Mouse (Mus musculus): ENCODE measurements around the gene Maco1. TPM values are rescaled to one million over a fixed set of nuclear protein-coding genes. Genes with fewer than 3 reads are reported as not detected.

Maco1 gene
- polyA plus RNA-seq, 1 experiment: 12.0 TPM

- H3K27ac ChIP-seq (ENCODE audit: control insufficient read depth, insufficient read depth, low read length): no peak overlapping the region
- H3K27me3 ChIP-seq (ENCODE audit: control insufficient read depth, insufficient read depth, low read length): no peaks in the 10 kb centered on the region; the same call in 1 of the 2 replicates
- no peak for TF ChIP-seq CTCF (IDR thresholded peaks at IDR 0.05; ENCODE audit: borderline replicate concordance, control insufficient read depth, extremely low read depth, insufficient read depth, low read length, poor library complexity)
- TF ChIP-seq POLR2A (IDR thresholded peaks at IDR 0.05; ENCODE audit: control insufficient read depth, extremely low read depth, insufficient read depth, low read length, poor library complexity): no peak
- WGBS: 46% methylated on average over 16 of the region's 16 CpGs
- no peak for DNase-seq
- no peaks in the 10 kb centered on the region for H3K4me1 ChIP-seq (replicated peaks; ENCODE audit: control insufficient read depth, insufficient read depth, low read length)
- no peak overlapping the region for H3K4me3 ChIP-seq (ENCODE audit: control insufficient read depth, insufficient read depth, low read length)
- no peaks in the 10 kb centered on the region for H3K36me3 ChIP-seq (ENCODE audit: control insufficient read depth, insufficient read depth, low read length)
These were observed 16.1 kb upstream of the Maco1 start for GRCm38 (mm10) chr4:134869068-134869730.

GRCm38 (mm10) chr4:134868490-134868889 is 15.3 kb upstream of the Maco1 start:
- WGBS: 51% methylated on average over 9 of the region's 9 CpGs
- H3K27me3 ChIP-seq (ENCODE audit: control insufficient read depth, insufficient read depth, low read length): no peaks in the 10 kb centered on the region; the same call in 1 of the 2 replicates
- no peak for DNase-seq
- no peaks in the 10 kb centered on the region for H3K4me1 ChIP-seq (replicated peaks; ENCODE audit: control insufficient read depth, insufficient read depth, low read length)
- H3K36me3 ChIP-seq (ENCODE audit: control insufficient read depth, insufficient read depth, low read length): no peaks in the 10 kb centered on the region
- no peak overlapping the region for H3K4me3 ChIP-seq (ENCODE audit: control insufficient read depth, insufficient read depth, low read length)
- no peak for TF ChIP-seq POLR2A (IDR thresholded peaks at IDR 0.05; ENCODE audit: control insufficient read depth, extremely low read depth, insufficient read depth, low read length, poor library complexity)
- TF ChIP-seq CTCF (IDR thresholded peaks at IDR 0.05; ENCODE audit: borderline replicate concordance, control insufficient read depth, extremely low read depth, insufficient read depth, low read length, poor library complexity): no peak
- no peak overlapping the region for H3K27ac ChIP-seq (ENCODE audit: control insufficient read depth, insufficient read depth, low read length)

- Histone ChIP-seq H3K27ac (ENCODE audit: control insufficient read depth, insufficient read depth, low read length) (no peak overlapping the region), H3K4me1 (replicated peaks; ENCODE audit: control insufficient read depth, insufficient read depth, low read length) (no peaks in the 10 kb centered on the region), H3K36me3 (ENCODE audit: control insufficient read depth, insufficient read depth, low read length) (no peaks in the 10 kb centered on the region), H3K4me3 (ENCODE audit: control insufficient read depth, insufficient read depth, low read length) (no peak overlapping the region), H3K27me3 (ENCODE audit: control insufficient read depth, insufficient read depth, low read length) (no peaks in the 10 kb centered on the region; the same call in 1 of the 2 replicates)
- TF ChIP-seq CTCF (IDR thresholded peaks at IDR 0.05; ENCODE audit: borderline replicate concordance, control insufficient read depth, extremely low read depth, insufficient read depth, low read length, poor library complexity) (no peak), POLR2A (IDR thresholded peaks at IDR 0.05; ENCODE audit: control insufficient read depth, extremely low read depth, insufficient read depth, low read length, poor library complexity) (no peak)
- 90% methylated on average over 10 of the region's 10 CpGs for WGBS
- no peak for DNase-seq
These were observed 14.9 kb upstream of the Maco1 start for GRCm38 (mm10) chr4:134868065-134868464.

GRCm38 (mm10) chr4:134867661-134868060 is 14.5 kb upstream of the Maco1 start:
- no peaks in the 10 kb centered on the region; the same call in 1 of the 2 replicates for H3K27me3 ChIP-seq (ENCODE audit: control insufficient read depth, insufficient read depth, low read length)
- H3K36me3 ChIP-seq (ENCODE audit: control insufficient read depth, insufficient read depth, low read length): no peaks in the 10 kb centered on the region
- H3K4me3 ChIP-seq (ENCODE audit: control insufficient read depth, insufficient read depth, low read length): no peak overlapping the region
- 88% methylated on average over 8 of the region's 8 CpGs for WGBS
- TF ChIP-seq POLR2A (IDR thresholded peaks at IDR 0.05; ENCODE audit: control insufficient read depth, extremely low read depth, insufficient read depth, low read length, poor library complexity) (no peak), CTCF (IDR thresholded peaks at IDR 0.05; ENCODE audit: borderline replicate concordance, control insufficient read depth, extremely low read depth, insufficient read depth, low read length, poor library complexity) (no peak)
- H3K4me1 ChIP-seq (replicated peaks; ENCODE audit: control insufficient read depth, insufficient read depth, low read length): no peaks in the 10 kb centered on the region
- H3K27ac ChIP-seq (ENCODE audit: control insufficient read depth, insufficient read depth, low read length): no peak overlapping the region
- DNase-seq: no peak

- no peak for DNase-seq
- 96% methylated on average over 8 of the region's 8 CpGs for WGBS
- TF ChIP-seq POLR2A (IDR thresholded peaks at IDR 0.05; ENCODE audit: control insufficient read depth, extremely low read depth, insufficient read depth, low read length, poor library complexity) (no peak), CTCF (IDR thresholded peaks at IDR 0.05; ENCODE audit: borderline replicate concordance, control insufficient read depth, extremely low read depth, insufficient read depth, low read length, poor library complexity) (no peak)
- H3K27me3 ChIP-seq (ENCODE audit: control insufficient read depth, insufficient read depth, low read length): no peaks in the 10 kb centered on the region; the same call in 1 of the 2 replicates
- no peak overlapping the region for H3K4me3 ChIP-seq (ENCODE audit: control insufficient read depth, insufficient read depth, low read length)
- H3K27ac ChIP-seq (ENCODE audit: control insufficient read depth, insufficient read depth, low read length): no peak overlapping the region
- H3K36me3 ChIP-seq (ENCODE audit: control insufficient read depth, insufficient read depth, low read length): no peaks in the 10 kb centered on the region
- no peaks in the 10 kb centered on the region for H3K4me1 ChIP-seq (replicated peaks; ENCODE audit: control insufficient read depth, insufficient read depth, low read length)
These were observed 14.1 kb upstream of the Maco1 start for GRCm38 (mm10) chr4:134867213-134867612.

GRCm38 (mm10) chr4:134865789-134866188 is 12.6 kb upstream of the Maco1 start:
- H3K4me1 ChIP-seq (replicated peaks; ENCODE audit: control insufficient read depth, insufficient read depth, low read length): no peaks in the 10 kb centered on the region
- H3K27ac ChIP-seq (ENCODE audit: control insufficient read depth, insufficient read depth, low read length): no peak overlapping the region
- no peak overlapping the region for H3K4me3 ChIP-seq (ENCODE audit: control insufficient read depth, insufficient read depth, low read length)
- no peak for TF ChIP-seq CTCF (IDR thresholded peaks at IDR 0.05; ENCODE audit: borderline replicate concordance, control insufficient read depth, extremely low read depth, insufficient read depth, low read length, poor library complexity)
- TF ChIP-seq POLR2A (IDR thresholded peaks at IDR 0.05; ENCODE audit: control insufficient read depth, extremely low read depth, insufficient read depth, low read length, poor library complexity): no peak
- no peaks in the 10 kb centered on the region; the same call in 1 of the 2 replicates for H3K27me3 ChIP-seq (ENCODE audit: control insufficient read depth, insufficient read depth, low read length)
- H3K36me3 ChIP-seq (ENCODE audit: control insufficient read depth, insufficient read depth, low read length): no peaks in the 10 kb centered on the region
- no peak for DNase-seq
- 91% methylated on average over 5 of the region's 5 CpGs for WGBS
